Mouse (Mus musculus): ENCODE data around the gene Thnsl1.

Gene Thnsl1

DNA sequence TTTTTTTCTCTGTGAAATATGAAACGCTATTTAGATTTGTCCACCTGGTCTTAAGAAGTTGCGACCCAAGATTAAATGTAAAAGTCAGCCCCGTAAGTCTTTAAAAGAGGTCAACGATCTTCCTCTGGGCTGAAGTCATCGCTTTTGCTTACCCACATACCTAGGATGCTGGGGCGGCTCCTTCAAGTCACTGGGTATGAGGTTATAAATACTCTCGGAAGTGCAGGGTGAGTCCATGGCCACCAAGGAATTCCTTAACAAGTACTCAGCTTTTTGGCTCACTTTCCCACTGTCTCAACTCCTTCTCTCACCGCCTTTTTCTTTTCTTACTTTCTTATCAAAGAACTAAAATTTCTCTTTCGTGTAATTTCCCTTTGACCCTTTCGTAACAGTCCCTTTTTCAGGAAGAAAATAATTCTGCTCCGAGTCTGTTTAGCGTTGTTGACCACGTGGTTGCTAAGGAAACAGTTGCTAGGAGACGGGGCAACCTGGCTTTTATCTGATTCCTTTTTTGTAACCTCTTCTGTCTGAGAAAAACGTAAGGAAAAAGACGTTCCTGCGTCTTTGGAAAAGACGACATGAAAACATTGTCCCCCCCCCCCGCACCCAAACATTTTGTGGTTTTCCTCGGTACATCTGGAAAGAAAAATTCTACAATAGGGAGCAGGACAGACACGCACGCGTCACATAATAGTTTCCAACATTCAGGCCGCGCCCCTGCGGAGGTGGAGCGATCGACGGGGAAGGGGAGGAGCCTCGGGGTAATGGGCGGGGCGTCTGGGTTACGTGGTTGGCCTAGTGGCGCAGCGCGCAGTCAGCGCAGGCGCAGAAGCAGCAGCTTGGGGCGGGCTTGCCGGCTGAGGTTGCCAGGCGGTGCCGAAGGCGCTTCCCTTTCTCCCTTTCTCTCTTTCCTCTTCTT is at the start of gene Thnsl1, which contains the start of gene Enkur:
Gene Thnsl1, plus strand, starts transcription at position 813 of the 919 bp plus-strand sequence.
Gene Enkur, minus strand, starts transcription at position 454 of the 919 bp plus-strand sequence.
- peak; percentile 98 for ATAC-seq (ENCODE audit: insufficient number of reproducible peaks, low FRiP score, low TSS enrichment)

DNA sequence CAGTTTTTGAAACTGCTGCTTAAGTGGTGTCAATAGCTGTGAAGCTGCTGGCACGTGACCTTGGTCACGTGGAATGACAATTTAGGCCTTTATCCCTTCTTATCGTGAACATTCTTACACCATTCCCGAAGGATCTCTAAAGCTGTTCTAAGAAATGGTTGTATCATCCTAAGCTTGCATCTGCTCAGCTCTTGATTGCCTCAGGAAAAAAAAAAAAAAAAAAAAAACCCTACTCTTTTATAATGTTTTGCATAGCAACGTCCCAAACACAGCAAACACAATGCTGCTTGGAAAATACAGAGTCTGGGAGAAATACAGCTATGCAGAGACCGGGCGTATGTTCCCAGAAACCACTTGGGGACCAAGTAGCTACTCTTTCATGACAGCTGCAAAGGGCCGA is 41.2 kb upstream of the Thnsl1 start:
- no peak for ATAC-seq (ENCODE audit: insufficient number of reproducible peaks, low FRiP score, low TSS enrichment)

DNA sequence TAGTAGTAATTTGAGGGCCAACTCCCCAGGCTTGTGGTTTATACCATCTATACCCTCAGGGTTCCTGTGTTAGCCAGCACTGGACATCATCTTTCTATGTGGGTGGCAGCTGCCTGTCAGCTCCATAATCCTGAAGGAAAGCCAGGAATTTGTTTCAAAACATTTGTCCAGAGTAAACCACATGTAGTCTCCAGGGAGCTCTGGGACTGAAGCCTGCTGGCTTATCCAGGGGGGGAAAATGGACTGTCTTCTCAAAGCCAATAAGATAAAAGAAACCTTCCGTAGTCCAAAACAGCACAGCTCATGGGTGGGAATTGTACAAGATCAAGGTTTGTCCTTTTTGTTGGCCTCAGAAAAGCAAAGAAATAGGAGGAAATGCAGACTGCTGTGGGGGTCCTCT is 37.6 kb upstream of the Thnsl1 start:
- ATAC-seq (ENCODE audit: insufficient number of reproducible peaks, low FRiP score, low TSS enrichment) = no peak

DNA sequence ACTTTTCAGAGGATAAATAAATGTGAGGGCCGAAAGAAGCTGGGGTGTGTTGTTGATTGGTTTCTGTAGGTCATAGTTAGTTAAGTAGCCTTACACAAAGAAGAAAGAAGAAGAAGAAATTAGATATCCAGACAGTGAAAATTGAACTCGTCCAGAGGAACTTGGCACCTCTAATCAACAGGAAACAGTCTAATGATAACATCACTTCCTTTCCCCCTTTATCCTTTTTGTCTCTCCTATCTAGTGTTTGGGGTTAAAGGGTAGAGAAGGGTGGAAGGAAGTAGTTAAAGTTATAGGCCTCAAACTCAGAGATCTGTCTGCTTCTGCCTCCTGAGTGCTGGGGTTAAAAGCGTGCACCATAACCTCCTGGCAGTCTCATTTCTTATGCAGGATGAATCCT is 32.7 kb upstream of the Thnsl1 start:
- ATAC-seq (ENCODE audit: insufficient number of reproducible peaks, low FRiP score, low TSS enrichment) = no peak

DNA sequence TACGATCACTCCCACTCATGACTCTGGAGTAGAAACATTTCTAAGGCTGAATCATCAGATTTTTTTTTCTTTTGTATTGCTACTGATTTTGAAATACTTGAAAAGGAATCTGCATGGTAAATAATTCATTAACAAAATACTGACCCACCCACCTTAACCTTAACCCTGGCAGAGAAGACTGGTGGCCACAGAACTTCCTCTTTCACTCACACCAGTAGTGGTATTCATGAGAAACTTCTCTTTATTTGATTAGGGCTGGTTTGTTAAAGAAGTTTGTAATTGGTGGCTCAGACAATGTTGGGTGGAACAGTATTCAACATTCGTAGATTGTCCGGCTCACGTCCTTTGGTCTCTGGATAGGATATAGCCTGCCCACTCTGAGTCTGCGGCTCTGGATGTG is 26.4 kb upstream of the Thnsl1 start:
- no peak for ATAC-seq (ENCODE audit: insufficient number of reproducible peaks, low FRiP score, low TSS enrichment)

DNA sequence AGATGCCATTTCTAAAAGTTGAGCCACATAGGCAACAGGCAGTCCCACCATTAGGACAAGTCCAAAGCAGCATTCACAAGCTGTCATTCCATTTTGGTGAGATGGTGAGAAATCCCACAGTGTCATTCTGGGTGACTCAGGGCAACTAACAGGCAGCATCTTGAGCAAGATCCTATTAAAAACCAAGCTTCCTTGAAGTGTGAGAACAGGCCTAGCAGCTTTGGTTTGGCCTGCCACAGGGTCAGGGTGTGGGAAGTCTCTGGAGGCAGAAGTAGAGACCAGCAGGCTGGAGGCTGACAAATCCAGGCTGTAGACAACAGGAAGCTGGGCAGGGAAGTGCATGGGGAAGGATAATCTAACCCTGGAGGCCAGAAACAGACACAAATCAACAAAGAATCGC is 22.7 kb upstream of the Thnsl1 start:
- no peak for ATAC-seq (ENCODE audit: insufficient number of reproducible peaks, low FRiP score, low TSS enrichment)

DNA sequence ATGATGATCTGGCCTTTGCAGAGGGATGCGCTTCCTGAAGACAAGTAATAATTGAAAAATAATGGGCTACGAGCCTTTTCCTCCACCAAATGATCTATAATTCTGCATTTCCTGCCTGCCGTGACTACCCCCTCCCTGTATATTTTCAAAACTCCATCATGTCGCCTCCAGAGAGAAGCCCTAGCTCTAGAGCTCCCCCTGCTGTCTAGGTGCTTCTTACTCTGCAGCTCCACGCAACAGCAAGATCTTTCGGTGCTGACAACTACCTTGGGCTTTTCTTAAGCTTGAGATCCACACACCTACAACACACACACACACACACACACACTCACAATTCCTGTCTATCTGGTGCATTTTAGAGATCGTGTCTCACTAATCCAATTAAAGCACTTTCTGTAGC is 17.9 kb upstream of the Thnsl1 start:
- ATAC-seq (ENCODE audit: insufficient number of reproducible peaks, low FRiP score, low TSS enrichment) = no peak

DNA sequence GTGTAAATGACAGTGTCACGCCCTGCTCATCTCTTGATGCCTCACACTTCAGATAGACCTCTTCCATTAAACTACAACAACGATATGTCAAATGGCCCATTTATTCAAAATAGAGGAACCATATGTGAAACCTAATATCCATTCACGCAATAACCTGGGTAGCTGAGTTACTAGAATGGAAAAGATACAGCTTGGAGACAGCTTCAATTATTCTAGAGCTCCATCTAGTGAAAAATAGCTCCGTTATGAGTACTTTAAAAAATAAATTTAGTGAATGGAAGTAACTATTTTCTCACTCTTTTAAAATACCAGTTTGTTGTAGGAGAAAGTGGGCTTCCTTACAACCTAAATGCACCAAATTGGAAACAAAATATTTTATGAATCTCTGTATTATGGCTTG is 16.9 kb upstream of the Thnsl1 start:
- ATAC-seq (ENCODE audit: insufficient number of reproducible peaks, low FRiP score, low TSS enrichment) = 0 out of 2 replicates have a peak, but pooled peaks have one; percentile 36

DNA sequence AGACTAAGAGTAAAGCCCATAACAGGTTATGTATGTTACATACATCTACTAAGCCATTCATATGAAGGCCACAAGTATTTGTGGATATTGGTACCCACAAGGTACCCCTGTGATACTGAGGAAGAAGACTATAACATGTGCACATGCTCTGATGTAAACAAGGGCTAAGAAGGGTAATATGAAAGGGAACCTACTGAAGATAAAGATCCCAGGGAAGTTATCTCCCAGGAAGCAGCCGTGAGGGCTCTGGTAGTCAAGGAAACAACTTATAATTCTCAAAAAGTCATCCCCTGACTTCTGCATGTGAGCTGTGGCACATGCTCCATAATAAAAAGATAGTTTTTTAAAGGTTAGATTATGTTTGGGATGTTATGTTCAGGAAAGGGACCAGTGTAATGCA is 14.3 kb upstream of the Thnsl1 start:
- no peak for ATAC-seq (ENCODE audit: insufficient number of reproducible peaks, low FRiP score, low TSS enrichment)

DNA sequence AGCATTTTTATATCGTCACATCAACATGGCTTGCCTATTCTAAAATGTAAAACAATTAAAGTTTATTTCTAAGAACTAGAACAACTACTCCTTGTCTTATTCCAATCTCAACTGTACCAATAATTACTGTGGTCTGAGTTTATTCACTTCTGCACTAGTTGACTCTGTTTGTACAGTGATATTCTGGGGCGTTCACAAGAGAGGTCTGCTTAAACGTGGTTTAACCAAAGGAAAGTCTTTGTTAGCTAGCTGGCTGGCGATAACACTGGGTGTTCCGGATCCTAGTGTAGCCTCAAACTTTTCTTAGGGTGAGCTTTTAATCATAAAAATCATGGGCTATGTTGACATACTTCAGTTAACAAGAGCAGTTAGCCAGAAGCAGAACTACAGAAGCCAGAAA is 10.3 kb upstream of the Thnsl1 start:
- no peak for ATAC-seq (ENCODE audit: insufficient number of reproducible peaks, low FRiP score, low TSS enrichment)

DNA sequence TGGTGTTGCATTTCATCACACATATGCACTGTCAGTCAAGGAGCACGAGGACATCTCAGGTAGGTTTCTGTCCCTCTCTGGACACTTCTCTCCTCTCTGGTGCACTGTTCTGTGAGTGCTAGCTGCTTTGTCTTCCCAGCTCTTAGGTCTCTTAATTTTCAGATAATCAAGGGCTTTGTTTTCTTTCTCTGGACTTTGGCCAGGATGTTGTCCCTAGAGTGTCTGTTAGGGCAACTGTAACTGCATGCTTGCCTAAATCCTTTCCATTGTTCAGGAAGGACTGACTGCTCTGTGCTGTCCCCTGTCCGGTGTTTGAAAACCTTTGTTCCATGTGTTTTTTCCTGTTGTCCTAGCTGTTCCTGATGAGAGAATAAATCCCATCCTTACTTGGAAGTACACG is 6.5 kb upstream of the Thnsl1 start:
- no peak for ATAC-seq (ENCODE audit: insufficient number of reproducible peaks, low FRiP score, low TSS enrichment)

DNA sequence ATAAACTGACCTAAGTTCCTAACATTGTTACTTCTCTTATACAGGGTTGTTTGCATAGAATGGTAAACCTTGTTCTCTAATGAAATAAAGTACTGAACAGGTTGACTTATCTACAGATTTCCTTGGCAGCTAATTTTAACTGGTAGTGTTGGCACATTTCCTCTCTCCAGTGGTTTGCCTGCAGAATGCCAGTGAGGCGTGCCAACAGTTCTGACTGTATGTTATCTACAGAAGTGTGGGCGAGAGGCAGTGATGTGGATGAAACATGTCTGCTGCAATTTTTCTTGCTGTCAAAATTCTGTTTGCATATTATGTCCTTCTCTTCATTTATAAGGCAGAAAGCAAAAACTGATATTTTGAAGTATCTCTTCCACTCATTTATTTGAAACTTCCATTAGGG is 2.8 kb upstream of the Thnsl1 start:
- ATAC-seq (ENCODE audit: insufficient number of reproducible peaks, low FRiP score, low TSS enrichment) = no peak

DNA sequence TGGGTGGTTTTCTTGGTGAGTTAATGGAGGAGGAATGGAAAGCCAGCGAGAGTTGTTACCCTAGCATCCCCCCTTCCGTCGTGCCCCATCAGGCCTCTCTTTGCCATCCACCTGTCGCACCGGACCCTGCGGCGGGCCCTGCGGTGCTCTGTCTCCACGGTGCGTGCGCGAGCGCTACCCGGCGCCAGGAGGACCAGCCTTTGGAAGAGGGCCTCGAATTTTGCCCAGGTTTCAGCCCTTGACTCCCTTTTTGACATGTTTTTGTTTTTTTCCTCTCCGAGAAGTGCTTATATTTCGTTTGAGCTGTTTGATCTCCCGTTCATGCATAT is 271 bp downstream of the Thnsl1 start:
- peak; percentile 88 for ATAC-seq (ENCODE audit: insufficient number of reproducible peaks, low FRiP score, low TSS enrichment)

DNA sequence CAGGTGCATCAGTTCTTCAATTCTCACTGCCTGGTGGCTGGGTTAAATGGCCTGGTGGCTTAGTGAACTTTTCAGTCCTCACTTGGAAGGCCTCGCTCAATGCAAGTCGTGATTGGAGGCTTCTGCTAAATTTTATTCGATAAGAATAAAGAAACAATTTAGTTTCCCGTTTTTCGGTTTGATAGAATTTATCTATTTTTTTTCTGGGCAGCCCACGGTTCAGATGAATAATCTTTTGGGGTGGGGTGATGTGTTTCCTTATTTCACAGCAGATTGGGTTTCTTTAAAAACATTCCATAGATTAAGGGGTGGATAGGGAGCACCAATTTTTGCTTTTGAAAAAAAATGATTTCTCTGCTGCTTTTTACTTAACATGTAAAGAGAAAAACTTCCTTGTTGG is 754 bp downstream of the Thnsl1 start:
- ATAC-seq (ENCODE audit: insufficient number of reproducible peaks, low FRiP score, low TSS enrichment) = no peak

DNA sequence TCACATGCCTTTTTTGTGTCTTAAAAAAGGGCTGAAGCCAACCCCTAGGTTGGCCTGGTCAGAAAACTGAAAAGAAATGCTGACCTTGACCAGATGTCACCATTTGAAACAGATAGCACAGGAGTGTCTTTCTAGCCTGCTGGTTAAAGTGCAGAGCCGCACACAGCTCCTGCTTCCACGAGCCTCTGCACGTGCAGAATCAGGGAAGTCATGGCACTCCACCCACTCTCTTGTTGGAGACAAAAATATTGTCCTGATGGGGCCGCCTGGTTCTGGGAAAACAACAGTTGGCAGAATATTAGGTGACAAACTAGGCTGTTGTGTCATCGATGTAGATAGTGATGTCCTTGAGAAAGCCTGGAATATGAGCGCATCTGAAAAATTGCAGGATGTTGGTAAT is 5.8 kb downstream of the Thnsl1 start:
- ATAC-seq (ENCODE audit: insufficient number of reproducible peaks, low FRiP score, low TSS enrichment) = no peak

DNA sequence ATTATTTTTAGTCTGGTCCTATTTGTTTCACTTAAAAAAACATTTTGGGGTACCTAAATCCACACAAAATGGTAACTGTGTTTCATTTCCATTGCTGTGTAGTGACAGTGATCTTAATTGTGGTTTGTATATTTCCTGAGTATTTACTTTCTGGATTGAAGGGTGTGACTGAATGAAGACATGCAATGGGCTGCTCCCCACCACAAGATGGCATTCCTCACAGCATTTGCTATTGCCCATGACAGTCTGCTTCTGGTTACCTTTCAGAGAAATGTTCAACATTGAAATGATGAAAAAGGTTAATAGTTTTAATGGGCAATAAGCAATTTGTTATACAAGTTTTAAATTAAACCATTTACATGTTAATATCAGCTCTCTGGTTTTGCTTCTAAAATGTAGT is 8.8 kb downstream of the Thnsl1 start:
- ATAC-seq (ENCODE audit: insufficient number of reproducible peaks, low FRiP score, low TSS enrichment) = no peak

DNA sequence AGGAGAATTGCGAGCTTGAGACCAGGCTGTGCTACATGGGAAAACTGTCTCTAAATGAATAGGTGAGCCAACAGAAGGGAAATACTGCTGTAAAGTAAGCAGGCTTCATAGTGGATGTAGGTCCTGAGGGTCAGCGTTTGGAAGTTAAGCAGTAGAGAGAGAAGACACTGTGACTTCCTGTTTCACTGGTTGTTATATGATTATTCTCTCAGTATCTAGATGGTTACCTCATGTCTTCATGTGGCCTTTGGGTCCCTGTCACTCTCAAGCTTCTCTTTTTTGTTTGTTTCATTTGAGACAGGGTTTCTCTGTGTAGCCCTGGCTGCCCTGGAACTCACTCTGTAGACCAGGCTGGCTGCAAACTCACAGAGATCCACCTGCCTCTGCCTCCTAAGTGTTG is 9.8 kb downstream of the Thnsl1 start:
- ATAC-seq (ENCODE audit: insufficient number of reproducible peaks, low FRiP score, low TSS enrichment) = no peak

DNA sequence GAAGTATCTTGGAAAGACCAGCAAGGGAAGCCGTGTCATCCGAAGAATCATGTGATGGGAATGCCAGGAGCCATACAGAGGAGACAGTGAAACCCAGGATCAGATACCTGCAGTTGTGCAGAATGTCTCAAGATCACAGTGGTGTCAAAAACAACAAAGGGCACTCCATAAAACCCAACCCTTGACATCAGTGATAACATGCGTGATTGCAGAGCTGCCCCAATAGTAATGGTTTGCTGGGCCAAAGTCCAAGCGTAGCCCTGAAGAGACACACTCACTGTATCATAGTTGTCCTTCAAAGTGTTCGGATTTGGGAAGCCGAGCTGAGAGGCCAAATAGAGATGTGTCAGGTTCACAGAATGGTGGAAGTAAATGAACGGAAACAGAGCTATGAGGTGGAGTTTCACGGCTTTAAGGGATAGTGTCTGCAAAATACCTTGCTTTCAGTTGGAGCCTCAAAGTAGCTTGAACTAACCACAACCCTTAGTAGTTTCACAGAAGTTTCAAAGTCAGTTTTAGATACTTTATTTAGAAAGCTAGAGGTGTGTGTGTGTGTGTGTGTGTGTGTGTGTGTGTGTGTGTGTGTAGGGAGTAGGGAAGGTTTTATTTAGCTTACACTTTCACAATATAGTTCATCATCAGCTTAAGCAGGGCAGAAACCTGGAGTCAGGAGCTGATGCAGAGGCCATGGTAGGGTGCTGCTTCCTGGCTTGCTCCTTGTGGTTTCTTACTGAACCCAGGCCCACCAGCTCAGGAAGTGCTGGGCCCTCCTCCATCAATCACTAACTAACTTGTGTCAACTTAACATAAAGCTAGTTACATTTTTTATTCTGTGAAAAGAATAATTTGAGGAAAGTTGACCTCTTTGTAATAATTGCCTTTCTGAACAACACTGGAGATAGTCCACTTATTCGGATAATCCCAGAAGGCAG is 17.2 kb downstream of the Thnsl1 start:
- no peak for ATAC-seq (ENCODE audit: insufficient number of reproducible peaks, low FRiP score, low TSS enrichment)

DNA sequence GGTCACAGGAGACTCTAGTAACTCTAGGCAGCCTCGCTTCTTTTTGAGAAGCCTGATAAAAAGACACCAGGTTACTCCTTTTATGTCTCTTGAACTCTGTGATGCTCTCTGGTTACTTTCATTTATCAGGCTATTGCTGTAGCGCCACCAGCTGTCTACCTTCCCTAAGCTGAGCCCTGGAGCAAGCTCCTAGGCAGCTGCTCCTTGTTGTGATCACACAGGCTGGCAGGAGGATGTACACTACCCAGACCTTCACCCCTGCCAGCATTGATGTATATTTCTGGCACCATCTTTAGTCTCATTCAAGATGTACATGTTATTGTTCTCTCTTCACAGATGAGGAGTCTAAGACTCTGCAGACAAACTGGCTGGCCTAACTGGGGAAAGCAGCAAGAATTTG is 24.8 kb downstream of the Thnsl1 start:
- no peak for ATAC-seq (ENCODE audit: insufficient number of reproducible peaks, low FRiP score, low TSS enrichment)

DNA sequence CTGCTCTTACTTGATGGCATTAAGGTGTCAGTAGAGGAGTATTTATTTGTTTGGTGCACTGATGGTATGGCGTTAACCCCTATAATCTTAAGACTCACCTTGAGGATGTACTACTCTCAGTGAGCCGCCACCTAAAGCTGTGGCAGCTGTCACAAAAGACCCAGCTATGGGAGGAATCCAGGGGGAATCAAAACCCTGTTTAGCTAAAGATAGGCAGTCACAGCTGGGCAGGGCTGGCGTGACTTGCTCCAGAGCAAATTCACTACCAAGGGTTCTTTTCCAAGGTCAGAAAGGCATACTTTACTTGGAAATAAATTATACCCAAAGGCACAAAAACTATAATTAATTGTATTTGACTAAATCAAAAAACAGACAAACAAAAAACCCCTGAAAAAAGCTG is 25.6 kb downstream of the Thnsl1 start:
- no peak for ATAC-seq (ENCODE audit: insufficient number of reproducible peaks, low FRiP score, low TSS enrichment)

Measured in cerebellum, adult (tissue).